Mouse (Mus musculus): ENCODE measurements around the gene Npas2. TPM values are rescaled to one million over a fixed set of nuclear protein-coding genes. Genes with fewer than 3 reads are reported as not detected.

Npas2 gene
- polyA plus RNA-seq, 1 experiment from 2014 or later: 0.17 TPM

- H3K9ac ChIP-seq (ENCODE audit: low read length): no peak overlapping the region
- no peaks in the 10 kb centered on the region for H3K9me3 ChIP-seq (ENCODE audit: control insufficient read depth, low read length)
- ATAC-seq (ENCODE audit: insufficient read depth, low FRiP score, low TSS enrichment) (no peak), DNase-seq (ENCODE audit: low spot score) (no peak)
- no peak overlapping the region for H3K27ac ChIP-seq (ENCODE audit: low read depth, low read length)
- no peaks in the 10 kb centered on the region for H3K4me1 ChIP-seq (ENCODE audit: control insufficient read depth, insufficient read depth, low read length)
- H3K27me3 ChIP-seq (ENCODE audit: control insufficient read depth, insufficient read depth, low read length): no peaks in the 10 kb centered on the region
- no peaks in the 10 kb centered on the region for H3K36me3 ChIP-seq (ENCODE audit: control insufficient read depth, insufficient read depth, low read length)
- no peak overlapping the region for H3K4me3 ChIP-seq (ENCODE audit: low read depth, low read length)
- 82% methylated on average over 6 of the region's 6 CpGs for WGBS
- H3K4me2 ChIP-seq (ENCODE audit: low read depth): no peak overlapping the region
Observed at GRCm38 (mm10) chr1:39321954-39322353, 128.4 kb downstream of the Npas2 start.

DNA sequence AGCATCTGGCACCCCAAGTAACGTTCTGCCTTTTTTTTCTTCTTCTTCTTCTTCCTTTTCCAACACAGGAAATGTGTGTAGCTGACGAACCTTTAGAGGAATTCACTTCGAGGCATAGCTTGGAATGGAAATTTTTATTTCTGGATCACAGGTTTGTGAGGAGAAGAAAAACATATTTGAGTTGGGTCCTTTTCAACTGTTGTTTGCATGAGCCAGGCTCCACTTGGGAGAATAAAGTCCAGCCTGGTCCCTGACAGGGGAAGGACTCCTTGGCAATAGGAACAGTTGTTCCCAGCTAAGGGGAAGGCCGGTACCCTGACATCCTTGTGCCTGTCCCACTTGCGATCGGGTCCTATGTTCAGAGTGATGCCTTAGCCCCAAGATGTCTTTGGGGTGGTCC is 131.7 kb downstream of the Npas2 start:
- Histone ChIP-seq H3K4me1 (ENCODE audit: control insufficient read depth, insufficient read depth, low read length) (no peaks in the 10 kb centered on the region), H3K27ac (ENCODE audit: low read depth, low read length) (no peak overlapping the region), H3K27me3 (ENCODE audit: control insufficient read depth, insufficient read depth, low read length) (no peaks in the 10 kb centered on the region), H3K4me2 (ENCODE audit: low read depth) (no peak overlapping the region), H3K36me3 (ENCODE audit: control insufficient read depth, insufficient read depth, low read length) (no peaks in the 10 kb centered on the region), H3K9ac (ENCODE audit: low read length) (no peak overlapping the region), H3K9me3 (ENCODE audit: control insufficient read depth, low read length) (no peaks in the 10 kb centered on the region), H3K4me3 (ENCODE audit: low read depth, low read length) (no peak overlapping the region)
- DNase-seq (ENCODE audit: low spot score): no peak
- ATAC-seq (ENCODE audit: insufficient read depth, low FRiP score, low TSS enrichment): no peak
- WGBS: 88% methylated on average over 6 of the region's 6 CpGs

GRCm38 (mm10) chr1:39327546-39327945 is 134.0 kb downstream of the Npas2 start:
- no peaks in the 10 kb centered on the region for H3K9me3 ChIP-seq (ENCODE audit: control insufficient read depth, low read length)
- no peaks in the 10 kb centered on the region for H3K4me1 ChIP-seq (ENCODE audit: control insufficient read depth, insufficient read depth, low read length)
- H3K9ac ChIP-seq (ENCODE audit: low read length): no peak overlapping the region
- H3K36me3 ChIP-seq (ENCODE audit: control insufficient read depth, insufficient read depth, low read length): no peaks in the 10 kb centered on the region
- no peak for ATAC-seq (ENCODE audit: insufficient read depth, low FRiP score, low TSS enrichment)
- DNase-seq (ENCODE audit: low spot score): no peak
- no peak overlapping the region for H3K4me2 ChIP-seq (ENCODE audit: low read depth)
- no peak overlapping the region for H3K27ac ChIP-seq (ENCODE audit: low read depth, low read length)
- WGBS: 73% methylated on average over 7 of the region's 7 CpGs
- no peak overlapping the region for H3K4me3 ChIP-seq (ENCODE audit: low read depth, low read length)
- H3K27me3 ChIP-seq (ENCODE audit: control insufficient read depth, insufficient read depth, low read length): no peaks in the 10 kb centered on the region

GRCm38 (mm10) chr1:39330857-39331594 is 137.5 kb downstream of the Npas2 start:
- Histone ChIP-seq H3K27ac (ENCODE audit: low read depth, low read length) (no peak overlapping the region), H3K27me3 (ENCODE audit: control insufficient read depth, insufficient read depth, low read length) (no peaks in the 10 kb centered on the region), H3K4me3 (ENCODE audit: low read depth, low read length) (no peak overlapping the region), H3K4me2 (ENCODE audit: low read depth) (no peak overlapping the region), H3K9me3 (ENCODE audit: control insufficient read depth, low read length) (no peaks in the 10 kb centered on the region), H3K36me3 (ENCODE audit: control insufficient read depth, insufficient read depth, low read length) (no peaks in the 10 kb centered on the region), H3K9ac (ENCODE audit: low read length) (no peak overlapping the region), H3K4me1 (ENCODE audit: control insufficient read depth, insufficient read depth, low read length) (no peaks in the 10 kb centered on the region)
- ATAC-seq (ENCODE audit: insufficient read depth, low FRiP score, low TSS enrichment): no peak
- DNase-seq (ENCODE audit: low spot score): no peak
- 68% methylated on average over 7 of the region's 7 CpGs for WGBS

GRCm38 (mm10) chr1:39332456-39332855 is 138.9 kb downstream of the Npas2 start:
- Histone ChIP-seq H3K27me3 (ENCODE audit: control insufficient read depth, insufficient read depth, low read length) (no peaks in the 10 kb centered on the region), H3K4me1 (ENCODE audit: control insufficient read depth, insufficient read depth, low read length) (no peaks in the 10 kb centered on the region), H3K4me2 (ENCODE audit: low read depth) (no peak overlapping the region), H3K4me3 (ENCODE audit: low read depth, low read length) (no peak overlapping the region), H3K9me3 (ENCODE audit: control insufficient read depth, low read length) (no peaks in the 10 kb centered on the region), H3K9ac (ENCODE audit: low read length) (no peak overlapping the region), H3K36me3 (ENCODE audit: control insufficient read depth, insufficient read depth, low read length) (no peaks in the 10 kb centered on the region), H3K27ac (ENCODE audit: low read depth, low read length) (no peak overlapping the region)
- DNase-seq (ENCODE audit: low spot score): no peak
- 86% methylated on average over 4 of the region's 4 CpGs for WGBS
- no peak for ATAC-seq (ENCODE audit: insufficient read depth, low FRiP score, low TSS enrichment)

DNA sequence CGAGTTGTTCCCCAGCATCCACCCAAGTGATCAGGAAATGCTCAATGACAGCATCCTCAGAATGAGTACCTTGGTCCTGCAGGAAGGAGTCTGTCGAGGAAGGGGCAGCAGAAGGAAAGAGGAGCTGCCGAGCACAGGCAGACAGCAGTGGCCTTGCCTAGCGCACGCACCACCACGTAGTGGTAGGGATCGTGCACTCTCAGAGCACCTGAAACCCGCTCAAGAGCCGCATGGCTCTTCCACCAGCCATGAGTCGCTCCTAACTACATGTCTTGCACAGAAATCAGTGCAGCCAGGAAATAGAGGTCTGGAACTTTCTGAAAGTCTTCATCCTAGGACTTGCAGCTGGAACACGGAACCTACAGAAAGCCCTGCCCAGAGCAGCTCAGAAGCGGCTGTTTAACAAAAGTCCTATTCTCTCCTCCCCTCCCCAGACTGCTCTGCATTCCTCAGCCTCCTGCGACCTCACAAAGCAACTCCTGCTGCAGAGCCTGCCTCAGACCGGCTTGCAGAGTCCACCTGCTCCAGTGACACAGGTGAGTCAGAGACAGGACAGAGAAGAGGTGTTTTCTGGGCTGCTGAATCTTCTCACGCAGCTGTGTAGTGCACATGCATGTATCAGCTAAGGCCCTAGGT is 142.1 kb downstream of the Npas2 start:
- no peaks in the 10 kb centered on the region for H3K27me3 ChIP-seq (ENCODE audit: control insufficient read depth, insufficient read depth, low read length)
- no peak overlapping the region for H3K27ac ChIP-seq (ENCODE audit: low read depth, low read length)
- no peak overlapping the region for H3K4me3 ChIP-seq (ENCODE audit: low read depth, low read length)
- no peaks in the 10 kb centered on the region for H3K9me3 ChIP-seq (ENCODE audit: control insufficient read depth, low read length)
- WGBS: 31% methylated on average over 15 of the region's 15 CpGs
- no peak overlapping the region for H3K9ac ChIP-seq (ENCODE audit: low read length)
- H3K36me3 ChIP-seq (ENCODE audit: control insufficient read depth, insufficient read depth, low read length): no peaks in the 10 kb centered on the region
- ATAC-seq (ENCODE audit: insufficient read depth, low FRiP score, low TSS enrichment) (no peak), DNase-seq (ENCODE audit: low spot score) (no peak)
- no peaks in the 10 kb centered on the region for H3K4me1 ChIP-seq (ENCODE audit: control insufficient read depth, insufficient read depth, low read length)
- no peak overlapping the region for H3K4me2 ChIP-seq (ENCODE audit: low read depth)

DNA sequence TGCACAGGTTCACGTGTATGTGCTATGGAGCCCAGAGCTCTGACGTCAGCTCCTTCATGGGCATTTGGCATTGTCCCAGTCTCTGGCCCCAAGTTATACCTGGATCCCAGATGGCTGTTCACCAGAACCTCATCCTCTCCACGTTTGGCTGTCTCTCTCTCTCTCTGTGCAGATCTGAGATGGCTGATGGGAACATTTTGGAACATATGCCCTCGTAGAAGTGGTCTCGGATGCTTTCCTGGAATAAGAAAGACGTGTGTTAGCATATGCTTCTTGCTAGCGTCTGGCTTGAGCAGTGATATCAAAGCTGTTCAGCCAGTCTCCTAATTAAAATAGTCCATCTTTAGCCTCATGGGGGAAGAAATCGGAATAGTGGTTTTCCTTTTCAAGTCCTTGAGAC is 143.3 kb downstream of the Npas2 start:
- no peak overlapping the region for H3K4me3 ChIP-seq (ENCODE audit: low read depth, low read length)
- H3K36me3 ChIP-seq (ENCODE audit: control insufficient read depth, insufficient read depth, low read length): no peaks in the 10 kb centered on the region
- H3K9me3 ChIP-seq (ENCODE audit: control insufficient read depth, low read length): no peaks in the 10 kb centered on the region
- 86% methylated on average over 8 of the region's 8 CpGs for WGBS
- H3K4me1 ChIP-seq (ENCODE audit: control insufficient read depth, insufficient read depth, low read length): no peaks in the 10 kb centered on the region
- no peak overlapping the region for H3K9ac ChIP-seq (ENCODE audit: low read length)
- no peak overlapping the region for H3K4me2 ChIP-seq (ENCODE audit: low read depth)
- H3K27ac ChIP-seq (ENCODE audit: low read depth, low read length): no peak overlapping the region
- ATAC-seq (ENCODE audit: insufficient read depth, low FRiP score, low TSS enrichment) (no peak), DNase-seq (ENCODE audit: low spot score) (no peak)
- no peaks in the 10 kb centered on the region for H3K27me3 ChIP-seq (ENCODE audit: control insufficient read depth, insufficient read depth, low read length)

- DNase-seq (ENCODE audit: low spot score): no peak
- Histone ChIP-seq H3K27ac (ENCODE audit: low read depth, low read length) (no peak overlapping the region), H3K9me3 (ENCODE audit: control insufficient read depth, low read length) (no peaks in the 10 kb centered on the region), H3K9ac (ENCODE audit: low read length) (no peak overlapping the region), H3K4me2 (ENCODE audit: low read depth) (no peak overlapping the region), H3K27me3 (ENCODE audit: control insufficient read depth, insufficient read depth, low read length) (no peaks in the 10 kb centered on the region), H3K4me1 (ENCODE audit: control insufficient read depth, insufficient read depth, low read length) (no peaks in the 10 kb centered on the region), H3K36me3 (ENCODE audit: control insufficient read depth, insufficient read depth, low read length) (no peaks in the 10 kb centered on the region), H3K4me3 (ENCODE audit: low read depth, low read length) (no peak overlapping the region)
- no peak for ATAC-seq (ENCODE audit: insufficient read depth, low FRiP score, low TSS enrichment)
- 77% methylated on average over 10 of the region's 10 CpGs for WGBS
Observed at GRCm38 (mm10) chr1:39338831-39339230, 145.3 kb downstream of the Npas2 start.

GRCm38 (mm10) chr1:39339455-39339854 is 145.9 kb downstream of the Npas2 start:
- ATAC-seq (ENCODE audit: insufficient read depth, low FRiP score, low TSS enrichment): no peak
- DNase-seq (ENCODE audit: low spot score): no peak
- H3K4me3 ChIP-seq (ENCODE audit: low read depth, low read length): no peak overlapping the region
- no peaks in the 10 kb centered on the region for H3K36me3 ChIP-seq (ENCODE audit: control insufficient read depth, insufficient read depth, low read length)
- WGBS: 55% methylated on average over 5 of the region's 5 CpGs
- H3K9me3 ChIP-seq (ENCODE audit: control insufficient read depth, low read length): no peaks in the 10 kb centered on the region
- no peaks in the 10 kb centered on the region for H3K27me3 ChIP-seq (ENCODE audit: control insufficient read depth, insufficient read depth, low read length)
- no peak overlapping the region for H3K9ac ChIP-seq (ENCODE audit: low read length)
- no peaks in the 10 kb centered on the region for H3K4me1 ChIP-seq (ENCODE audit: control insufficient read depth, insufficient read depth, low read length)
- no peak overlapping the region for H3K4me2 ChIP-seq (ENCODE audit: low read depth)
- no peak overlapping the region for H3K27ac ChIP-seq (ENCODE audit: low read depth, low read length)

Data from neural tube, embryonic 11.5 days (tissue).